Mouse (Mus musculus): ENCODE results near the gene Tex11.
A peak's percentile ranks its signal among the peaks of the same experiment; 100 is the strongest.
"Not testable (repeated sequence)": the region's sequence is repeated elsewhere in the genome, so short reads cannot be mapped to it uniquely, and the experiment has no call there.

Tex11 gene

DNA sequence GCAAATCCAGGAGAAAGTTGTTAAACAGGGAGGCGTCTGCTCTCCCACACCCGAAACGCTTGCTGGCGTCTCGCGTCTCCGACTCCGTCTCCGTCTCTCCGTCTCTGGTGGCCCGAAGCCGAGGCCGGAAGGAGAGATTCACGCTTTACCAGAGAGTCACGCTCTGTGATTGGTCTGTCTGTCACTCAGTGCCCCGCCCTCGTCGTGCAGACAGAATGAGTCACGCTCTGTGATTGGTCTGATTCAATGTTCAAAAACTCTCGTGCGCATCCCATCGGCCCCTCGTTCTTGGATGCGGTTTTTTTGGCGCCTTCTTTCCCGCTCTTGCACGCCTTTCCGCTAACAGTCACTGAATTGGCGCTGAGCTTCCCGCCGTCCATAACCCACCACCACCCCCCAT lies at the start of gene Tex11:
Gene Tex11, minus strand, starts transcription at position 127 of the 400 bp plus-strand sequence.
- DNase-seq (ENCODE audit: low spot score), result no peak

DNA sequence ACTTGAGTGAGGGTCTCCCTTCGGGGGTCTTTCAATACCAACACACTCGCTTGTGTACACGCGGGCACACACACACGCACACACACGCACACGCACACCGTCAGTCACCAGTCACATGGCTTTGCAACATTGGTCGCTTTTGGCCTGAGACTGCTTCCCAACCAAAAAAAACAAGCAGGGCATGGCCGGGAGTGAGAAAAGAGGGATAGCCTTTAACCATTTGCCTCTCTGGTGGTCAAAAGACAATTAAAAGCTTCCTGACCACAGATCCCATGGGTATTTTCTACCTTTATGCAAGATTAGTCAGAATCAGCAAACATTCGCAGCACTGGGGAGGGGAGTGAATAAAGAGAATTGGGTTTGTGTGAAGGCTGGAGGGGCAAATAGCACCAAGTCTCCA lies 26.5 kb upstream of the Tex11 start, which contains the start of gene Slc7a3:
Gene Slc7a3, minus strand, starts transcription at position 101 of the 400 bp plus-strand sequence.
- DNase-seq (ENCODE audit: low spot score), result no peak

DNA sequence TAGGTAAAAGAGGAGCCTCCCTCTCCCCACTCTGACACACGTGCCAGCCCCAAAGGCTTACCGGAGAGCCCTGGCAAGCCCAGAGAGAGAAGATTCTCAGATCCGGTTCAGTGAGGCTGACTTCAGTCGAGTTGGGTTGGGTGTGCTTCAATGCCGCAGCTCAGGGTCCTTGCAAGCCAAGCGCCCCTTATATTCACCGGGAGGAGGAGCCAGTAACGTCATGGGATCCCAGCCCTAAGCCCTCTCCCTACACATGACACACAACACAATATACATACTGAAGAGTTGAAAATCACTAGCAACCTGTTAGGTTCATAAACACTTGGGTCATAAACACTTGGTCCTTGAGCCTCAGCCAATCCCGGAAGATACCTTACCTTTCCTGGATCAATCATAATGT lies 25.7 kb upstream of the Tex11 start:
- not testable (repeated sequence) for DNase-seq (ENCODE audit: low spot score)

DNA sequence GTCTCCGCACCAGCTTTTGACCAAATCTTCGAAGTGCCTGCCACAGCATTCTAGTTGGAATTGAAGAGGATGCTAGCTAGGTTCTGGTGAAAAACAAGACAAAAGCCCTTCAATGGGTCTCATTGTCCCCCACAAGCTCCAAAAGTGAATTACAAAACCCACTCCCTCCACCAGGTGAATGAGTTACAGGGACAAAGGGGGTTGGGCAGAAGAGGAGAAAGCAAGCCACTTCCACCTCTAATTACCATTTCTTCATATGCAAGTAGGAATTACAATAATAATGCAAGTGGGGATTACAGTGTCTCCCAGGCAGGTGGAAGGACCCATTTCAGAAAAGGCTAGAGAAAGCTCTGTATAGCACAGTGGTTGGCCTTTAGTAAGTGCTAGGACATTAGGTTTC lies 24.7 kb upstream of the Tex11 start:
- DNase-seq (ENCODE audit: low spot score), result no peak

DNA sequence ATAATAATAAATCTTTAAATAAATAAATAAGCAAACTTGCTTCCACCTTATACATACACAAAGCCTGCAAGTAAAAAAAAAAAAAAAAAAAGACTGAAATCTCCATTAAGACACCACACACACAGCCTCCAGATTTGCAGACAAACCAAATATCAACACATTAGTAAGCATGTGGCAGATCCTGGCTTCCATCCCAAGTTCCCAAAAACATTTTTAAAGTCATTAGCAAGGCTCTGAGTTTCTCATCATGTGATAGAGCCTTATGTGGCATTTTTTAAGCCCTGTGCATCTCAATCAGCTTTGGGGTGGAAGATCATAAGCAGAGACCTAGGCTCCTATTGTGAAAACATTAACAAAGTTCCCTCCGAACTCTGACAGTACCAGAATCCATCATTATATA lies 5.8 kb upstream of the Tex11 start:
- no peak for DNase-seq (ENCODE audit: low spot score)

DNA sequence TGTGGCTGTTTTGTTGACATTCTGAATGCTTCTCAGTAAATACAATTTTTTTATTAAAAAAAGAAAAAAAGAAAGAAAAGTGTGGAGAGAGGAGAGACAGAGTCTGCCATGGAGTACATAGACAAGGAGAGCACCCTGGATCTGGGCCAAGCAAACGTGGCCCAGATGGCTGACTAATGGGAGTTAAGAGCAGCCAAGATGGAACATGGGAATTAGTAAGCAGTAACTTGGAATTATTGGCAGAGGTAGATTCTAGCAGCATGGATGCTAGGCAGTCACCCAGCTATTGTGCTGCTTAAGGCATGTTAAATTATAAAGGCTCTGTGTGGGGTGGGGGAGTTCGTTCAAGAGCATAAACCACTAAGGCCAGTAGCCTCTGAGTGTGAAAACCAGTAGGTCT lies 4.0 kb upstream of the Tex11 start:
- DNase-seq (ENCODE audit: low spot score), result peak; percentile 52

DNA sequence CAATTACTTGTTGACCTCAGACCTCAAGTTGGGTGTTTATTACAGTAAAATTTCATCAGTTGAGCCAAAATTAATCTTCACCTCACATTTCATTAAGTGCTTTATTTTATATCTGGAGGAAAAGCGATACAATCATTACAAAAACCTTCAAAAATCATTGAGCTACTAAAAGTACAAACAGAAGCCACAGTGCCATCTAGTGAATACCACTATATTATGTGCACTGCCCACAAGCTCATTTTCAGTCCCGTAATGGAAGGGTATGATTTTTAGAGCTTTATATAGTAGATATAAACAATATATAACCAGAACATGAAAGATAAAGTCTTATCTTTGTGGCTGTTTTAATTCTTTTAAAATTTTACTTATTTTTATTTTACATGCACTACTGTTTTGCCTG lies 115.8 kb downstream of the Tex11 start:
- no peak for DNase-seq (ENCODE audit: low spot score)

DNA sequence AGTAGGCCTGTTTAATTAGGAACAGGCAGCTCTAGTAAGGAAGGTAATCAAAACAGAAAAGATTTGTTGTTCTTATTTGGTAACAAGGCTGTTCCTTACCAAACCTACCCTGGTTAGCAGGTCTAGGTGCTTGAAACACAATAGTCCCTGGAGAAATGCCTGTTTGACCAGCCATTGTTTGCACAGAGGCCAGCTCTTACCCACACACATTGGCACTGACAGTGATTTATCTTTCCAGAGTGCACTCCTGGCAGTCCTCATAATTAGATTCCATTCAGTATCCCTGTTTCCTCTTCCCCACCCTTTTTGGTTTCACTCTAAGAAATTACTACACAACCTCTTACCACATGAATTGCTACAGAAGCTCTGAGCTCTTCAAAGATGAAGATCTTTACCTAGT lies 220.3 kb downstream of the Tex11 start:
- peak; percentile 59 for DNase-seq (ENCODE audit: low spot score)

DNA sequence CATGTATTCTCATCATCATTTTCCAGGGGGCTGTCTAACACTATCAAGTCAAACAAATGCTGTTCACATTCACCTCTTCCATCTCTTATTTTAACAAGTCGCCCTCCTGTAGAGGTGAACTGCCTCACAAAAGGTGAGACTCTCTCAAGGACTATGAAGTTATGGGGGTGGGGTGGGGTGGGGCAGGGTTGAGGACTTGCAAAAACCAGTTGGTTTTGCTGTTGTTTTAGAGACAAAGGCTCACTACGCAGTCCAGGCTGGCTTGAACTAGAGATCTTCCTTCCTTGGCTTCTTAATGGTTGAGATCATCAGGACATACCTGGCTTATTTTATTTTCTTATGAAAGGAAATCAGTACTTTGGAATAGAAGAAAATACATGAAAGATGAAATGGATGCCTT lies 226.7 kb downstream of the Tex11 start:
- DNase-seq (ENCODE audit: low spot score), result no peak

DNA sequence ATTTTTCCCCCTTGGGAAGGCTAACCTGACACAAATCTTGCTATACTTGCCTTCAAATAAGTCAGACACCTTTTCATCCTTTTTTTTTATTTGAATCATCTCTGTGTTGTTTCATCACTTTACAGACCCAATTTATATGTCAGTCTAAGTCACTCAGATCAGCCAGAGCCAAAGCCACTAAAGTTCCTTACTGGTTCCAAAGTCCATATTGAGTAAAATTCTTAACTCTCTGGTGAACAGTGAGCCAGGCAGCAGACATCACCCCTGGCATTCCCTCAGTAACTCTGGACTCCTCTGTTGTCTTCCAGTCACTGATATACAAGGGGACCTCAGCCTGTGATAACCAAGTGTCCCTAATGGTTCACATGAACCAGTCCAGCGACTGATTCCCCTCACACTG lies 233.9 kb downstream of the Tex11 start:
- no peak for DNase-seq (ENCODE audit: low spot score)

DNA sequence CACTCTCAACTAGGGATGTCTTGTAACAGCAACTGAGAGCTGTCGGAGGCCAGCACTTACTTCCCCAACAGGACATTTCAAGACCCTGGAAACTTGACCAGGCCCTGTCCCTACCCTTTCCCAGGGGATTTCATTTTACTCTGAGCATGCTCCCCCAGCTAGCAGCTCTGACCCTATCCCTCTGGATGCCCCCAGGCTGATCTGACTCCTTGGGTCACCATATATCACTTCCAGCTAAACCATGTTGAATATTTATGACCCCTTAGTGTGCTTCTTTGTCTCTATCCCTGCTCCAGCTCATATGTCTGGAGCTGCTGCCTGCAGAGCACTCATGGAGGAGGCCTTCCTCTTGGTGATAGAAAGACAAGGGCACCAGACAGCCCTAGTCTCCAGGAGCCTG lies 238.3 kb downstream of the Tex11 start:
- DNase-seq (ENCODE audit: low spot score), result no peak

DNA sequence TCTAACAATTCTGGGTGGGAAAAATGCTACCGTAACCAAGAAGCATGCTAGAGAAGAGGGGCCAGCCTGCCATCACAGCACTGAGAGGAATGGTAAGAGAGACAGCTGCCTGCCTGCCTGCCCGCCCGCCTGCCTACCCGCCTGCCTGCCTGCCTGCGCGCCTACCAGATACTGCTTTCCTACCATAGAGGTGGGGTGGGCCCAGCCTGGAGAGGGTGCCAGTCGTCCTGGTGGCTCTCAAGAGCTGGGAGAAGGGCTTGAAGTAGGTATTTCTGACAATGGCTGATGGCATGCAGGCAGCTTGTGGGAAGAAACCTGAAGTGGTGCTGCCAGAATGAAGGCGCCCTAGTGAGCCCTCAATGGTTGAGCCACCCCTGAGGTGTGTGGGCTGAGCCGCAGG lies 240.8 kb downstream of the Tex11 start:
- no peak for DNase-seq (ENCODE audit: low spot score)

DNA sequence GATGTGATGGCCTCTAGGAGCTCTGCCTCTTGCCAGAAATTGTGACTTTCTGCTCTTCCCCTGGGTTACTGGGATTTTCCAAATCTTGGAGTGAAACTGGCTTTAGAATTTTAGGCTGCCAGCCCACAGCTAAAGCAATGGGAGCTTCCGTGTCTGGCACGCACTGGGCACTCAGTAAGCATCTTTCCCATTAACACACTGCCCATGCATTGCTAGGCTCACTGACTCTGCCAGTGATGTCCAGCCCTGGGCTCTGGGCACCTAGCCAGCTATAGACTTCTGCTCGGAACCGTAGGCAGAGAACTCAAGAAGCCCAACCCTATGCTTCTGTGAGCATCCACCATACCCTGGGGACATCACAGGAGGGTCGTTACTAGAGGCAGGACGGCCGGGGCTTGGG lies 243.7 kb downstream of the Tex11 start:
- DNase-seq (ENCODE audit: low spot score), result peak; percentile 41

DNA sequence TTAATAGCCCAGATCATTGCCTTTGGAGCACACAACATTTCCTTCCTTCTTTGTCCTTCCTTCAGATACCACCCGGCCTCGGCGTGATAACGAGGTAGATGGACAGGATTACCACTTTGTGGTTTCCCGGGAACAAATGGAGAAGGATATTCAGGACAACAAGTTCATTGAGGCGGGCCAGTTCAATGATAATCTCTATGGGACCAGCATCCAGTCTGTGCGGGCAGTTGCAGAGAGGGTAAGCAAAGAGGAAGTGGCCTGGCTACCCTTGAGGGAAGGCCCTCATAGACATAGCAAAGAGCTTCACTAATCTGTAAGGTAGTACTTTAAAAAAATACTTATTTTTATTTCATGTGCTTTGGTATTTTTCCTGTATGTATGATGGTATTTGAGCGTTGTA lies 245.3 kb downstream of the Tex11 start:
- no peak for DNase-seq (ENCODE audit: low spot score)

DNA sequence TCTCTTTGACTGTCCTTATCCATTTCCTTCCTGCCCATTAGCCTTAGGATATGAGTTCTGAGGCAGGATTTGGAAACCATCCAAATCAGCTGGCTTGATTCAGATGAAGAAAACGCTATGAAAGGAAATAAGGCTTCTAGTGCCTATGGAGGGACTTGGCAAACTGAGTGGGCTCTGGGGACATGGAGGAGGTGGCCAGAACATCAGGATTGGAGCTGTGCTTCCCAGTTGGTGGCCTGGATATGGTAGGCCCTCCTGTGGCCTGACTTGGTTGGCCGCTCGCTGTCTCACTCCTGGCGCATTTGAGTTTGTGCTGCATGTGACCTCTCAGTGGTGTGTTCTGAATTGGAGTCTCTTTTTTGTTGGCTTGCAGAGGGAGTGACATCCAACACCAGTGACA lies 248.3 kb downstream of the Tex11 start:
- DNase-seq (ENCODE audit: low spot score), result no peak

DNA sequence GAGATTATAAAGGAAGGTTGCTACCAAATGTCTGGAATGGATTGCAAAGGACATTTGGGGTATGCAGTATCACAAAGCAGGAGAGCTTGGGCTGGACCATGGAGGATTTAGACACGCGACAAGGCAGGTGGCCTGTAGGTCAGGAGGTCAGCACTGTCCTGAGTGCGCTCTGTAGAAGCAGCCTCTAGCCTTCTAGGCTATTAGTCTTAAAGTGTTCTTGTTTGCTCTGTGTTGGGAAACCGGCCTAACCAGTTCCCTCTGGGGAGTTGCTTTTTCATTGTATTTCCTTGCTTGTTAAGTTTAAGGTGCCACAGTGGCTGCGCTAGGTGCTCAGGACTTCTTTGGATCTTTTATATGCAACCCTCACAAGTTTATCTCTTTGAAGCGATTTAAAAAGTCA lies 257.4 kb downstream of the Tex11 start:
- no peak for DNase-seq (ENCODE audit: low spot score)

DNA sequence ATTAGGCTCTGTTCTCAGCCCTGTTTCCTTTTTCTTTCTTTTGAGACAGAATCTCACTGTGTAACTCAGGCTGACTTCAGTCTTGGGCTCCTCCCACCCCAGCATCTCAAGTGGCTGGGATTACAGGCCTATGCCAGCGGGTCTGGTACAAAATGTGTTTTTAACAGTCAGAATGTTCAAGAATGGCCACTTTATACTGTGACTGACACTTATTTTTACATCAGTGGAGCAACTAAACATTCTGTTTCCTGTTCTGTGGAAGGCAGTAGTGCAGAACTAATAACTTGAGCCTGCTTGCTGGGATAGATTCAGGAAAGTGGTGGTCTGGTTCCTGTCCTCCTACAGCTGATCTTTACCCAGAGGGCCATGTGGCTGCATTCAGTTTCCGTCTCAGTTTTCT lies 258.8 kb downstream of the Tex11 start:
- peak; percentile 32 for DNase-seq (ENCODE audit: low spot score)

DNA sequence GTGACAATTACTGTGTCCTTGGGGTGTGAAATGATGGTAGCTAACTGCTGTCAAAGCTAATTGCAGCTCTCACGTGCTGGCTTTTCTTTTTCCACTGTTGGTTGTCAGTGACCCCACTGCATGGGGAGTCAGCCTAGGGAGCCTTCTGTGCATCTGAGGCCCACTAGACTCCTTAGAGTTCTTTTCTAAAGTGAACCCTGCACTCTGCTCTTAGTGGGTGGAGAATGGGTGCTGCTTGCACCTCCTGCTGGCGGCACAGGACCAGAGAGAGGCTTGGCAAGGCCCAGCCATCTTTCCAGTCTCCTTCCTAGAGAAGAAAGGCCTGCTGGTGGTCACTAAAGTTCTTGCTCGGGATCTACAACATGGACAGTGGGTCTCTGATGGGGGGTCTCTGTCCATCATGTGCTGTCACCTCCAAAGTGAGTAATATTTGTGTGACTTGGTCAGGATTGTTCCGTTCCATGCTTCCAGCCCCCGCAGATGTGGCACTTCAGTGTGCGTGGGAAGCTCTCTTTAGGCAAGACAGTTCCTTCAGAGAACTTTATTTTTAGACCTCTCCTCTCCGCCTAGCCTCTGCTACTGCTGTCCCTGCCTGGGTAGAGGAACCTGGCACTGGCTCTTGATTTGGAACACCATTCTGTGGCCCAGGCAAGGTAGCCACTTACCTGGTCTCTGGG lies 261.5 kb downstream of the Tex11 start:
- DNase-seq (ENCODE audit: low spot score), result no peak

DNA sequence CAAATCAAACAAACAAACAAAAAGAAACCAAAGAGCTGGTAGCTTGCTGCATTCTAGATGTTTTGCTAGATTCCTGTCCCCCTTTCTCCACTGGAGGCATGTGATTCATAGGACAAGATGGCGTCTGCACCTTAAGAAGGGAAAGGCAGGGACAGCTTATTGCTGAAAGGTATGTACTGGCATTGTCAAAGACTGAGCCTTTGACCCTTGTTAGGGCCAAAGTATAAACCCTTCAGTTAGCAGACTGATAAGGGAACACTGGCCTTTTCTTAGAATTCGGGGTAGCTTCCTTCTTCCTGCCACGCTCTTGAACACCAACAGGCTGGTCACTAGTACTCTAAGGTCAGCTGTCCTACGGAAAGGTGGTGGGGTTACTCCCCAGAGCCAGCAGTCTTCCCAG lies 262.1 kb downstream of the Tex11 start:
- DNase-seq (ENCODE audit: low spot score), result no peak

DNA sequence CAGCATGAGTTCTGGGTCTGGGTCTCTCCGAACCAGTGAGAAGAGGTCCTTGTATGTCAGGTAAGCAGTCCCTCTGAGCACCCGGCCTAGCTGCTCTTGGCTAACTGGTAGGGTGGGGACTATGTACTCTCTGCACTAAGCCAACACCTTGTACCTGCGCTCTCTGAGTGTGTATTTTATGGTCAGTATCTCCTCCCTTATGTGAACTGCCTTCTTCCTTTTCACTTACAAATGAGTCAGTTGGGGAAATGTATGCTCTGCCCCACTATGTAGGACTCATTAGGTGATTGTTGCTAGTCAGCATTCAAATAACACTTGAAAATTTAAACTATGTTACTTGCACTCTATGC lies 262.8 kb downstream of the Tex11 start:
- no peak for DNase-seq (ENCODE audit: low spot score)

DNA sequence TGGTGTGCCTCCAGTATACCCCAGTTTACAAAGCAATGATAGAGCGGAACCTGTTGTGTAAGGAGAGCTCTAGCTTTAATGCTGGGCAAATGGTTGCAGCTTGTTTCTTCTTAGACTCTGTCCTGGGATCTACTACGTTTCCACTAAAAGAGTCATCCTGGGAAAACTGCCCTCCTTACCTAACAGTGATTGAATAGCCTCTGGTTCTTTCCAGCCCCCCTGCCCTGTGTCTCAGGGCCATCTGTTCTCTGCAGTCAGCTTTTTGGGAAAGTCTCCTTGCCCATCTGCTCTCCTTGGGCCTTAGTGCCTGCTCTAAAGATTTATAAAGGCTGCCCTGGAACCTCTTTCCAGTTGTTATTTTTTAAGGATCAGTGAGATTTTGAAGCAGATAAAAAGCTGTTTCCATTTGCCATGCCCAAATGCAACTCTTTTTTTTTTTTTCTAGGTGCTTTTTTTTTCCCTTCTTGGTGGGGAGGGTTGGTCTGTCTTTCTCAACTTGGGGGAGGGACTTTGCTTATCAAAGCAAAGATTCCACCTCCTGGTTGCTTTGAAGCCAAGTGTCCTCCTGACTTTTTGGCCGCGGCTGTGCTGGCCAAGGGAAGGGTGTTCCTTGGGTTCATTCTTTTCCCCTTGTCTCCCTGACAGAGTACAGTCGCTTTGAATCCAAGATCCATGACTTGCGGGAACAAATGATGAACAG lies 263.3 kb downstream of the Tex11 start:
- DNase-seq (ENCODE audit: low spot score), result peak; percentile 10

DNA sequence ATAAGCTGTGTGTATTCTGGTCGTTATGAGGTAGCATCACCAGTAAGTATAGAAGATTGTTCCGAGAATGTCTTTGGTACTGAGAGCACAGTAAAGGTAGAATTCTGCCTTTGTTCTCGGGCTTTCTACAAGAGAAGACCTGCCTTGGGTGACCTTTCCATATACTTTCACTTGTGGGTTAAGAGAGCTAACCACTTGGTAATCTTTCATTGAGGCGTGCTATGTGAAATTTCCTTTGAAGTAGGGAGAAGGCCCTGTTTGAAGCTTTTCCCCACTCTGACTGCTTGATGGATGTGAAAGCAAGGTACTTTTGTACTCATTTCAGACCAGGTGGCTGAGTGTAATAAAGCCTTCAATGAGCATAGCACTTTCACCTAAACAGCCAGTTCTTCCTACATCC lies 270.1 kb downstream of the Tex11 start:
- DNase-seq (ENCODE audit: low spot score), result no peak
